Mouse (Mus musculus) cerebellum, adult 2 months (tissue): ENCODE results near the gene Ociad2. TPM values are rescaled to one million over a fixed set of nuclear protein-coding genes. Genes with fewer than 3 reads are reported as not detected.

ENCODE experiments used
- DNase-seq, 2 experiments: peaks; one replicate each; pipeline ENCODE4 v3.0.0; 2021
- H3K27ac ChIP-seq: fragments of 200-500 bp; 2 replicates; pipeline ENCODE4 v1.5.1; 2012; ENCODE audit warnings: low read length, control low read depth, inconsistent platforms; ENCODE audit not compliant: insufficient read depth
- H3K27me3 ChIP-seq: fragments of 200-500 bp; 2 replicates; pipeline ENCODE4 v1.6.1; 2012; ENCODE audit warnings: inconsistent platforms, mild to moderate bottlenecking, low read length, moderate library complexity; ENCODE audit not compliant: control insufficient read depth, insufficient read depth
- H3K4me1 ChIP-seq: fragments of 200-500 bp; 2 replicates; pipeline ENCODE4 v1.6.1; 2011; ENCODE audit warnings: low read length; ENCODE audit not compliant: control insufficient read depth, insufficient read depth
- H3K4me3 ChIP-seq: fragments of 200-500 bp; replicated peaks from 2 replicates; pipeline ENCODE3; 2011; ENCODE audit warnings: mild to moderate bottlenecking, low read depth, low read length, control low read depth; ENCODE audit not compliant: insufficient read depth
- CTCF ChIP-seq: fragments of 200-500 bp; IDR thresholded peaks from 2 replicates; pipeline ENCODE4 v1.5.1; 2011; ENCODE audit warnings: low read depth, mild to moderate bottlenecking, control low read depth, low read length, moderate library complexity, borderline replicate concordance; ENCODE audit not compliant: insufficient read depth
- POLR2A ChIP-seq: fragments of 200-500 bp; IDR thresholded peaks from 2 replicates; pipeline ENCODE4 v1.6.1; 2011; ENCODE audit warnings: low read length, control low read depth, borderline replicate concordance; ENCODE audit not compliant: insufficient read depth
- WGBS: fragments of 180-500 bp; shearing (Covaris S2); methylation state at CpG from one replicate; pipeline ENCODE4 v1.1.7; 2018; 5-methylcytosine and 5-hydroxymethylcytosine counted together
- polyA plus RNA-seq: library from polyadenylated mRNA; depleted of rRNA; stranded (reverse); fragments of >200 nt; gene quantifications from 2 replicates; pipeline ENCODE4 v1.2.3, GENCODE M21; 2012

Ociad2 gene
- polyA plus RNA-seq, 1 experiment: 20.5 TPM

DNA sequence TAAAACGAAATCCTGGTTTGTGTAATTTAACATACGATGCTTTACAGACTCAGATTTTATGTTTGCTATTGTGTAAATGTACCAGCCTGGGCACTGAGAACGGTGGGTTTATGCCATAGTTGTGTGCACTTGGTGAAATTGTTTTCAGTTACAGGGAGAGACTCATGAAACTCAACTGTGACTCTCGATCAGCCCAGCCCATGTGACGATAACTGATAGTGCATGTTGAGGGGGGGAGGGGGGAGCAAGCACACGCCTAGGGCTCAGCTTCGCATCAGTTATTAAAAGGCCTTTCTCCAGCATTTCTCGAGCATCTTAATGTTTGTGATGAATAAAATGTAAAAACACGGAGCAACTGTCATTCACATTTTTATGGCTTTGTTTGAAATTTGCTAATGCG, 27.2 kb downstream of the Ociad2 start:
- no peaks in the 10 kb centered on the region for H3K27me3 ChIP-seq
- no peak overlapping the region for H3K4me3 ChIP-seq
- TF ChIP-seq POLR2A: no peak
- TF ChIP-seq CTCF: no peak
- no peak overlapping the region for H3K27ac ChIP-seq
- no peaks in the 10 kb centered on the region for H3K4me1 ChIP-seq
- no peak for DNase-seq
- WGBS: 90% methylated on average over 10 of the region's 10 CpGs

- Histone ChIP-seq H3K27ac (no peak overlapping the region), H3K4me1 (no peaks in the 10 kb centered on the region), H3K4me3 (no peak overlapping the region), H3K27me3 (no peaks in the 10 kb centered on the region)
- TF ChIP-seq CTCF (no peak), POLR2A (no peak)
- no peak for DNase-seq
- 94% methylated on average over 5 of the region's 5 CpGs for WGBS
These were observed 29.4 kb downstream of the Ociad2 start for GRCm38 (mm10) chr5:73311458-73311857.

- no peaks in the 10 kb centered on the region for H3K27me3 ChIP-seq
- 91% methylated on average over 1 of the region's 1 CpGs for WGBS
- TF ChIP-seq POLR2A (no peak), CTCF (no peak)
- H3K27ac ChIP-seq: no peak overlapping the region
- no peaks in the 10 kb centered on the region for H3K4me1 ChIP-seq
- H3K4me3 ChIP-seq: no peak overlapping the region
- DNase-seq: no peak
These were observed 30.4 kb downstream of the Ociad2 start for GRCm38 (mm10) chr5:73310401-73310800.

DNA sequence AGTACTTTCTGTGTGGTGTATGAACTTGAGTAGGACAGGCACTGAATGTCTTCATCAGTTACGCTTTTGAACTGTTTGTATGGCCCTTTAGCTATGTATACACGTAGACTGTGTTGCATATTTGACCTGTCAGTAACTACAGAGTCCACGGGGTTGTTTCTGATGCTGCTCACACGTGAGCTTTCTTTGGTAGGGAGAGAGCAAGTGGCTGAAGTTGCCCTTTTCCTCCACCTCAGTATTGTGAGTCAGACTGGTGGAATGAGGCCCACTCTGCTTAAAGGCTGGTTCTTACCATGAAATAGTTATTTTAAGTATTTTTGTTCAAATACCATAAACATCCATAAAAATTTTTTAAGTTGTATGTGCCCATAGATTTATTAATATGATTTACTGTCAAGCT, 31.3 kb downstream of the Ociad2 start:
- no peak for TF ChIP-seq CTCF
- H3K27me3 ChIP-seq: no peaks in the 10 kb centered on the region
- no peak for DNase-seq
- no peaks in the 10 kb centered on the region for H3K4me1 ChIP-seq
- no peak overlapping the region for H3K4me3 ChIP-seq
- 89% methylated on average over 4 of the region's 4 CpGs for WGBS
- H3K27ac ChIP-seq: no peak overlapping the region

DNA sequence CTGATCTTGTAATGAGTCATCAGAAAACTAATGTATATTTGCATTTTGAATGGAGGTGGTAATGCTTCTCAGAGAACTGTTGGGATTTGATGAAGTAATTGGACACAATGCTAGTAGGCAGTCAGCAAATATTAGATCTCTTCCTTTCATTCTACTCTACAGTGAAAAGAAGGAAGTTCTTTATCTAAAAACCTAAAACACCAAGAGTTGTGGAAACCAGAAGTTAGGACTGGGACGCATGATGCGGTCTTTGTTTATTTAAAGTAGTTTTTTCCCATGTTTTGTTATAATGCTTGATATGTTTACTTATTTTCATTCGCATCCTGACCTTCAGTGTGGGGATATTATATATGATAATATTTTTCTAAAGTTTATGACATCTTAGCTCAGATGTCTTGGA, 33.5 kb downstream of the Ociad2 start:
- H3K4me3 ChIP-seq: no peak overlapping the region
- H3K27ac ChIP-seq: no peak overlapping the region
- no peak for TF ChIP-seq POLR2A
- no peak for TF ChIP-seq CTCF
- no peak for DNase-seq
- WGBS: 95% methylated on average over 3 of the region's 3 CpGs
- H3K27me3 ChIP-seq: no peaks in the 10 kb centered on the region
- H3K4me1 ChIP-seq: no peaks in the 10 kb centered on the region

DNA sequence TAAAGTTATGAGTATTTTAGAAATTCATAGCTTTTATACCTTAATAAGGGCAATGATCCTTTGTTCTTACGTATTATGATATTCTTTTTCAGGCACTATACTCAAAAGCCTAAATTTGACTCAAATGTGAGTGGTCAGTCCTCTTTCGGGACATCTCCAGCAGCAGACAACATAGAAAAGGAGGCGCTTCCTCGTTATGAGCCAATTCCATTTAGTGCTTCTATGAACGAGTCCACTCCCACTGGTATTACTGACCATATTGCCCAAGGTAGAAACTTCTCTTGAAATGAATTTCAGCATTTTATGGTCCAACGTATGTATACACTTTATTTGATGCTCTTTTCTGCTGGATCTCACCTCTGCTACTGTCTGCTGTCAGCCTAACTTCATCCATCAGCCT, 34.3 kb downstream of the Ociad2 start:
- Histone ChIP-seq H3K4me3 (no peak overlapping the region), H3K4me1 (no peaks in the 10 kb centered on the region), H3K27ac (no peak overlapping the region), H3K27me3 (no peaks in the 10 kb centered on the region)
- no peak for DNase-seq
- 95% methylated on average over 6 of the region's 6 CpGs for WGBS
- TF ChIP-seq CTCF (no peak), POLR2A (no peak)

GRCm38 (mm10) chr5:73304507-73304906, 36.3 kb downstream of the Ociad2 start:
- H3K27ac ChIP-seq: no peak overlapping the region
- WGBS: 78% methylated on average over 12 of the region's 12 CpGs
- no peak for DNase-seq
- no peak overlapping the region for H3K4me3 ChIP-seq
- H3K4me1 ChIP-seq: no peaks in the 10 kb centered on the region
- H3K27me3 ChIP-seq: no peaks in the 10 kb centered on the region
- TF ChIP-seq CTCF: no peak
- no peak for TF ChIP-seq POLR2A

DNA sequence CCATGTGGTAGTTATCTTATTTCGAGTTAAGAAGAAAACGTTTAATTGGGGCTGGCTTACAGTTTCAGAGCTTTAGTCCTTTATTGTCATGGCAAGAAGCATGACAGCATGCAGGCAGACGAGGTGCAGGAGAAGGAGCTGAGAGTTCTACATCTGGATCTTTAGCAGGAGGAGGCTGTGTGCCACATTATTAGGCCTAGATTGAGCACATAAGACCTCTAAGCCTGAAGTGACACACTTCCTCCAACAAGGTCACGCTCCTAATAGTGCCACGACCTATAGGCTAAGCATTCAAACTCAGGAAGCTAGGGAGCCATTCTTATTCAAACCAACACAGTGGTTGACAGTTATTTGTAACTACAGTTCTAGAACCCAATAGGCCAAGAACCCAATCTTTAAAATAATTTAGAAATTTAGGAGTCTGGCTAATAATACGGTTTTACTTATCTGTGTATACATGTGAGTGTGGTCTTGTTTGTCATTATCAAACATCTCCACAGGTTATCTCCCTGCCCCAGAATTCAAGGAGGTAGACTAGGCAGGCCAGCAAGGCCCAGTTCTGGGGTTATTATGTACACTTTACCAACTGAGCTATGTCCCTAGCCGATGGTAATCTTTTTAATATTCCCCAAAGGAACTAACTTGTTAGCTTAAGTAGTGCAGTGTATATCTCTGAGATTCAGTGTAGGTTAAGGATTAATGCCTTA, 39.1 kb downstream of the Ociad2 start:
- DNase-seq: no peak
- WGBS: 93% methylated on average over 7 of the region's 7 CpGs
- no peaks in the 10 kb centered on the region for H3K4me1 ChIP-seq
- H3K27ac ChIP-seq: no peak overlapping the region
- no peak overlapping the region for H3K4me3 ChIP-seq
- H3K27me3 ChIP-seq: no peaks in the 10 kb centered on the region
- TF ChIP-seq POLR2A: no peak
- no peak for TF ChIP-seq CTCF

GRCm38 (mm10) chr5:73295916-73296315, 44.9 kb downstream of the Ociad2 start:
- peaks cover 6% of the 10 kb centered on the region; the same call in 1 of the 2 replicates for H3K4me1 ChIP-seq
- WGBS: 52% methylated on average over 4 of the region's 4 CpGs
- H3K27me3 ChIP-seq: no peaks in the 10 kb centered on the region
- no peak overlapping the region for H3K4me3 ChIP-seq
- H3K27ac ChIP-seq: no peak overlapping the region
- TF ChIP-seq POLR2A (no peak), CTCF (no peak)
- no peak for DNase-seq
